Mouse (Mus musculus): ENCODE results near the gene Dio1.

- TF ChIP-seq CTCF (conservative IDR thresholded peaks at IDR 0.05; ENCODE audit: low read length) (no peak), POU5F1 (IDR thresholded peaks at IDR 0.05; ENCODE audit: borderline replicate concordance, low read length) (no peak)
Observed at GRCm38 (mm10) chr4:107351368-107351767, 44.4 kb upstream of the Dio1 start.
